Mouse (Mus musculus): Measurements from ENCODE around the gene Pafah1b2. TPM values are rescaled to one million over a fixed set of nuclear protein-coding genes. Genes with fewer than 3 reads are reported as not detected.

Gene Pafah1b2
- polyA plus RNA-seq, 1 experiment from 2014 or later, result 78.2 TPM

DNA sequence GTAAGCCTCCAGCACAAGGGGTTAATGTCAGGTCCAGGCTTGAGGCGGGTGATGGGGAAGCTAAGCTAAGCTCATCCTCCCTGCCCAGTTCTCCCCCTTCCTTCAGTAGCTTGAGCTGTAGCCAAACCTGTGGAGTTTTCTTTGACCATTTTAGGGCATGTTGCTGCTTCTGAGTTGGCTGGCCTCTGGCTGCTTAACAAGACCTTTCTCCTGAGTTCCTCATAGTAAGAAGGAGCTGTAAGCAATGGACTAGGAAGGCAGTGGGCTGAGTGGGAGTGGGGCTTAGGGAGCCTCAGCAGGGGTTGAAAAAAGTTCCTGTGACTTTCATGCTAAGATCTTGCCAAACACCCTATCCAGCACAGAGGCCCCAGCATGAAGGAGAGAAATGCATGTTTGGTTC is 92.6 kb downstream of the Pafah1b2 start:
- H3K4me3 ChIP-seq (ENCODE audit: low read depth, low read length), result no peak overlapping the region
- 56% methylated on average over 1 of the region's 1 CpGs for WGBS
- no peak for TF ChIP-seq CTCF (IDR thresholded peaks at IDR 0.05; ENCODE audit: low read depth)
- H3K4me2 ChIP-seq (replicated peaks; ENCODE audit: low read depth), result no peak overlapping the region
- H3K4me1 ChIP-seq (replicated peaks; ENCODE audit: control insufficient read depth, insufficient read depth, low read length), result no peaks in the 10 kb centered on the region
- H3K27ac ChIP-seq (ENCODE audit: low read depth, low read length), result peak overlapping the region; percentile 41; the same call in 1 of the 2 replicates
- H3K27me3 ChIP-seq (replicated peaks; ENCODE audit: control insufficient read depth, insufficient read depth, low read length), result no peaks in the 10 kb centered on the region
- peaks cover 81% of the 10 kb centered on the region for H3K36me3 ChIP-seq (ENCODE audit: control insufficient read depth, insufficient read depth)
- ATAC-seq, result peak; percentile 46; the same call in 1 of the 2 replicates
- no peaks in the 10 kb centered on the region for H3K9me3 ChIP-seq (ENCODE audit: control insufficient read depth)
- H3K9ac ChIP-seq (ENCODE audit: low read depth, low read length), result no peak overlapping the region

DNA sequence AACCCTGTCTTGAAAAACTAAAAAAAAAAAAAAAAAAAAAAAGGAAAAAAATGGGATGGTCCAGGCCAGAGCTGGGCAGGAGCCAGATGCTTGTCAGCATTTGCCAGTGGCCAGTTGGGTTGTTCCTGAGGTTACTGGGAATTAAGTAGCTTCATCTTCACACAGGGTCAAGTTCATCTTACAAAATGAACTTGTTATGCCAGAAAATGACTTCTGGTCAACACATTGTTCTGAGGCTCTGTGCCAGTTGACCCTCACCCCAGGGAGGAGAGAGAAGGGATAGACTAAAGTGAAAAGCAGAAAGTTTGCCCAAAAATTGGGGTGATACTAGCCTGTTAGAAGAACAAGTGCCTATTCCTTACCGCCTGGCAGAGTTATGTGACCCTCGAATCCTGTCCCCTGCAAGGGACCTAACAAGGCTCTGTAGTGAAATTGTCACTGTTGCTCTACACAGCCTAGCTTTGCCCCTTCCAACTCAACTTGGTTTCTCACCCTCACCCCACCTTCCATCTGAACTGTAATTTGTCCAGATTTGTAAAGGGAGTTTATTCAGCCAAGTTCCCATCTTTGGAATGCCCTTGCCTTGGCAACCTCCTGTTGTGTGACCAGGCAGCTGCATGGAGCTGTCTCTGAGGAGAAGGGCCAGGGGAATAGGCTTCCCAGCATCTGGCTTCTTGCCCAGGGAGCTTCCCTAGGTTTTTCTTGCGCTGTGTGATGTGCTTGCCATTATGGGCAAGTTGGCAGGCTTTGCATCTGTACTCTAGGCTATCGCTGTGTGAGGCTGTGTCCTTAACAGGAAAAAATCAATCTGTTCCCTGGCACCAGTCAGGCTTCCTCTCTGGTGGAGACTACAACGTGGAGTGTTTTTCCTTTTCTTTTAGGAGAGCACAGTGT is 95.2 kb downstream of the Pafah1b2 start:
- no peak for ATAC-seq
- no peak for TF ChIP-seq CTCF (IDR thresholded peaks at IDR 0.05; ENCODE audit: low read depth)
- Histone ChIP-seq H3K9me3 (ENCODE audit: control insufficient read depth) (no peaks in the 10 kb centered on the region), H3K27ac (ENCODE audit: low read depth, low read length) (peak overlapping the region; percentile 35; the same call in 1 of the 2 replicates), H3K27me3 (replicated peaks; ENCODE audit: control insufficient read depth, insufficient read depth, low read length) (no peaks in the 10 kb centered on the region), H3K4me1 (replicated peaks; ENCODE audit: control insufficient read depth, insufficient read depth, low read length) (no peaks in the 10 kb centered on the region), H3K36me3 (ENCODE audit: control insufficient read depth, insufficient read depth) (peaks cover 86% of the 10 kb centered on the region), H3K9ac (ENCODE audit: low read depth, low read length) (no peak overlapping the region), H3K4me3 (ENCODE audit: low read depth, low read length) (no peak overlapping the region), H3K4me2 (replicated peaks; ENCODE audit: low read depth) (no peak overlapping the region)
- WGBS, result 79% methylated on average over 5 of the region's 5 CpGs

DNA sequence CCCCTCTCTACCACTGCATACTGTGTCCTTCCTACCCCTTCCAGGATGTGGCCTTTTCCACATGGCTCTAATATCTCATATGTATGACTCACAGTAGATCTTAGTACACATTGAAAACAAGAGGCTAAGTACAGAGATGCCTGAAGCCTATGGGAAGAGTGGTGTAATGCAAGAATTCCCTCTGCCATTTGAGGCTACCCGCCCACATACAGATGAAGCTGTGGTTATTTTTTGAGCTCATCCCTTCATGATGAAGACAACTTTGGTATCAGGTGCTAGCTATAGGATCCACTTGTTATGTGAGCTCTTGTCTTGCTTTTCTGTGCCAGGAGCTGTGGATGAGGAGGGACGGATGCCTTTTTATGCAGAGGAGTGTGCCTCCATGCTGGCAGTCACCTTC is 96.8 kb downstream of the Pafah1b2 start:
- H3K4me3 ChIP-seq (ENCODE audit: low read depth, low read length), result no peak overlapping the region
- no peak for ATAC-seq
- TF ChIP-seq CTCF (IDR thresholded peaks at IDR 0.05; ENCODE audit: low read depth), result no peak
- H3K27ac ChIP-seq (ENCODE audit: low read depth, low read length), result no peak overlapping the region
- no peak overlapping the region for H3K9ac ChIP-seq (ENCODE audit: low read depth, low read length)
- H3K4me2 ChIP-seq (replicated peaks; ENCODE audit: low read depth), result no peak overlapping the region
- 96% methylated on average over 2 of the region's 2 CpGs for WGBS
- H3K9me3 ChIP-seq (ENCODE audit: control insufficient read depth), result no peaks in the 10 kb centered on the region
- H3K36me3 ChIP-seq (ENCODE audit: control insufficient read depth, insufficient read depth), result peaks cover 93% of the 10 kb centered on the region
- no peaks in the 10 kb centered on the region for H3K27me3 ChIP-seq (replicated peaks; ENCODE audit: control insufficient read depth, insufficient read depth, low read length)
- H3K4me1 ChIP-seq (replicated peaks; ENCODE audit: control insufficient read depth, insufficient read depth, low read length), result no peaks in the 10 kb centered on the region

Small RNA genes within 50 kb of the gene (microRNA-seq; reads per million reads assigned to microRNA genes)
- gene Mir7087, result not detected

Other genes with a start within 250 kb of the Pafah1b2 start
- gene Cep164, start 184.0 kb downstream of the Pafah1b2 start, polyA plus RNA-seq (2015; fragmentation: Nextera tagmentation; extraction: Ambion mirVana), result 12.4 and 15.5 TPM in 2 replicates
- gene Bace1, start 174.1 kb downstream of the Pafah1b2 start, polyA plus RNA-seq (2015; fragmentation: Nextera tagmentation; extraction: Ambion mirVana), result 10.1 and 10.7 TPM in 2 replicates
- gene Pcsk7, start 106.2 kb downstream of the Pafah1b2 start, polyA plus RNA-seq (2015; fragmentation: Nextera tagmentation; extraction: Ambion mirVana), result 16.9 and 17.3 TPM in 2 replicates
- 21.5 and 27.6 TPM in 2 replicates for gene Rnf214, start 105.8 kb downstream of the Pafah1b2 start, polyA plus RNA-seq (2015; fragmentation: Nextera tagmentation; extraction: Ambion mirVana)
- gene Tagln, start 76.6 kb downstream of the Pafah1b2 start, polyA plus RNA-seq (2015; fragmentation: Nextera tagmentation; extraction: Ambion mirVana), result 416 and 455 TPM in 2 replicates
- gene Sidt2, start 57.4 kb downstream of the Pafah1b2 start, polyA plus RNA-seq (2015; fragmentation: Nextera tagmentation; extraction: Ambion mirVana), result 65.0 and 70.5 TPM in 2 replicates
- gene Sik3, start 130 bp upstream of the Pafah1b2 start, polyA plus RNA-seq (2015; fragmentation: Nextera tagmentation; extraction: Ambion mirVana), result 7.4 and 10.0 TPM in 2 replicates
- 28,401 and 28,927 TPM in 2 replicates for gene Apoa1, start 215.9 kb upstream of the Pafah1b2 start, polyA plus RNA-seq (2015; fragmentation: Nextera tagmentation; extraction: Ambion mirVana)
- 8,073 and 8,903 TPM in 2 replicates for gene Apoc3, start 222.9 kb upstream of the Pafah1b2 start, polyA plus RNA-seq (2015; fragmentation: Nextera tagmentation; extraction: Ambion mirVana)
- 27,935 and 31,935 TPM in 2 replicates for gene Apoa4, start 228.0 kb upstream of the Pafah1b2 start, polyA plus RNA-seq (2015; fragmentation: Nextera tagmentation; extraction: Ambion mirVana)

Data from intestine, postnatal 0 days (tissue).